Mouse (Mus musculus) liver, adult 2 months (tissue): ENCODE results near the gene H2-Q10.

ENCODE experiments used
- CTCF ChIP-seq: fragments of 200-500 bp; IDR thresholded peaks from 2 replicates; pipeline ENCODE4 v1.5.1; 2011; ENCODE audit warnings: low read depth, low read length, control low read depth
- POLR2A ChIP-seq: fragments of 200-500 bp; IDR thresholded peaks from 2 replicates; pipeline ENCODE4 v1.6.1; 2011; ENCODE audit warnings: low read length, control low read depth; ENCODE audit not compliant: insufficient read depth; ENCODE audit errors: extremely low read depth

GRCm38 (mm10) chr17:35517526-35517925, 47.6 kb downstream of the H2-Q10 start:
- TF ChIP-seq POLR2A (no peak), CTCF (no peak)
